Mouse (Mus musculus) kidney, postnatal 14 days (tissue): Measurements from ENCODE around the gene Limd1.
A peak's percentile ranks its signal among the peaks of the same experiment; 100 is the strongest.

Source experiments
- DNase-seq: peaks from one replicate; pipeline ENCODE4 v3.0.0; 2022; ENCODE audit warnings: mixed read lengths

Gene Limd1

DNA sequence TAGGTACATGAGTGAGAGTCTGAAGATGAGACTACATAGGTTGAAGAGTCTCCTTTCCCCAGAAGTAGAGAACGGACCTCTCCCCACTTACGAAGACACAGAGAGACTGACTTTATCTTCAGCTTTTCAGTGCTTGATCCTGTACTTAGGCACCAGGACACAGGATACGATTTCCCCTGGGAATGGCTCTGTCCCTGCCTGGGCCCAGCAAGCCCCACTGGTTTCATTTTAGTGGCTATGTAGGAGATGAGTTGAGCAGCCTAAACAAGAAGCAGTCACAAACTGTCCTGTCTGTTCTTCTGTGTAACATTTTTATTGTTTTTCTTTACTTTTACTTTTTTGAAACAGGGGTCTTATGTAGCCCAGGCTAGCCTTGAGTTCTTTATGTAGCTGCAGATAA is 6.3 kb downstream of the Limd1 start:
- no peak for DNase-seq

DNA sequence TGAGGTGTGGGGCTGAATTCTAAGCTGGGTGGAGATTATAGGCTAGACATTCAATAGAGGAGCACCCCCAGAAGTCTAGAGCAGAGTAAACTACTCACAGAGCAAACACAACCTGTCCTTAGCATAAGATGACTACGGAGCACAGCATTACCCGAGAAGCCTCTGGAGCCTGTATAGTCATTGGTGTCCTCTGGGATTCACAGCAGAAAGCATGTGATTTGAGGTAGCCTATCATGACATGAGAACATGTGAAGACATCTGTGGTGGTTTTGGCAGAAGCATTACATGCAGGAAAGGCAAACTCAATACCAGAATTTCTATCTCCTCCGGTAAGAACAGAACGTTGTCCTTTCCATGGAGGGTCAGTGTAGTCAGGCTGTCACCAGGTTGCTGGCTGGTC is 7.1 kb downstream of the Limd1 start:
- no peak for DNase-seq

DNA sequence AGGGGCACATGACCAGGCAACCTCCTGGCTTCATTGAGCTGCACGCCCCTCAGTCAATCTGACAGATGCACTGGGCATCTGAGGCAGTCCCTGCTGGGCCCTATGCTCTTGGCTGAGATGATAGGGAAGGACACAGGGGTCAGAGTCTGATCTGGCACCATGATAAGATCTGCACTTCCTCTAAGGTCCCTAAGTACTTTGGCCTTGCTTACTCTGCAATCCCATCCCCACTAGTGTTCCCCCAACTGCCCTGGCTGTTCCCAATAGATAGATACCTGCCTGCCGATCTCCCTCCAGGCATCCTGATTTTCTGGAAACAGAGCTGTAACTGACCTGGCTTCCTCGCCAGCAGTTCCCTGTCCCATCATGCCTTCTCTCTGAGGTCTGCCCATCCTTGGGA is 8.1 kb downstream of the Limd1 start:
- no peak for DNase-seq

DNA sequence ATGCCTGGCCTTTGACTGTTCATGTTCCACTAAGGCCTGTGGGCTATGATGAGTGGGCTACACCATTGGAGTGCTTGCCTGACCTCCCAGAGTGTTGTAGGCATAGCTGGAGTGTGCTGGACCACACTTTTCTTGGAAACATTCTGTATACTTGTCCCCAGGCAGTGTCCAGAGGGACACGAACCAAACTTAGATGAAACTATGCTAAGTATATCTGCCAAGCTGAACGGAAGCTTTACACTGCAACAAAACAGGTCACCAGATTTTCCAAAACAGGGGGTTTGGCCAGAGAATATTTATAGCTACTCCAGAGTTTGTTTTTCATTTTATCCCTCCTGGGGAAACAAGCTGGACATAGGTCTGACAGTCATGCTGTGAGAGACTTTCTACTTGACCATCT is 10.6 kb downstream of the Limd1 start:
- DNase-seq, result no peak

DNA sequence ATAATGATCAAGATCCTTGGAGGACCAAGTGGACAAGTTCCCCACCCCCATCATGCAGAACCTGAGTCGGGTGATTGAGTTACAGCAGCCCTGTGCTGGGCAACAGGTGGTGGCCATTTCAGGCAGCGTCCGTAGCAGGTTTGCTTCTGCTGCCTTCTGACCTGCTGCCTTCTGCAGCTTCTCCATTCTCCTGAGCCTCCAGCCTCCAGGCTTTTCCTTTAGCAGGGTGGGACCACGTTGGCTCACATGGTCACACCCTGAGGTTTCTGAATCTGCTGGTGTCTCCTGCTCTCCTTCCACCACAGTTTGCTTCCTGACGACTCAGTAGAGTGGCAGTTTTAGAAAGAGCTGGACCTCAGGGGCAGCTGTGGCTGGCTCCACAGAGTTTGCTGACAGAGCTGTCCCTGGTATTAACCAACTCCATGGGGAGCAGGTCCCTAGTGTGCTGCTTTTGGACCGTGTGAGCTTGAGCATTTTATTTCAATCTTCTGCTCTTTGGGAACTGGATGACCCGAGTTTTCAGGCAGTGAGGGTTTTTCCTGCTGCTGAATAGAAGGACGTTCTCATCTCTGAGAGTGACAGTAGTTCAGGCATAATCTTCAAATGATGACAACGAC is 11.3 kb downstream of the Limd1 start:
- no peak for DNase-seq

DNA sequence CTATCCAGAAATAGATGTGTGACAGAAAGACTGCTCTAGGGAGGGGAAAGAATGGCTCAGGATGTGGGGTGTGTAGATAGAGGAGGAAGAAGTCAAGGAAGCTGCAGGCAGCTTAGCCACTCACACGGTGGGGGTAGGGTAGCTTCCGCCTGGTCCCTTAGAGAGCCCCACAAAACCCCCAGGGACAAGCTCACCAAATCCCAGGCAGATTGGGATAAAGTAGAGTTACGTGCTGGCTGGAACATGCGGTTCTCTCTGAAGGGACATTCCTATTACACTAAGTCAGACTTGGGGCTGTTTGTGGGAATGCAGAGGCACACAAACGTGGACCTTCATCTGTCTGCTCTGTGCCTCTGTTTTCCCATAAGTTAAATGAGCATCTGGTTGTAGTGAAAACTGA is 12.4 kb downstream of the Limd1 start:
- peak; percentile 20 for DNase-seq

DNA sequence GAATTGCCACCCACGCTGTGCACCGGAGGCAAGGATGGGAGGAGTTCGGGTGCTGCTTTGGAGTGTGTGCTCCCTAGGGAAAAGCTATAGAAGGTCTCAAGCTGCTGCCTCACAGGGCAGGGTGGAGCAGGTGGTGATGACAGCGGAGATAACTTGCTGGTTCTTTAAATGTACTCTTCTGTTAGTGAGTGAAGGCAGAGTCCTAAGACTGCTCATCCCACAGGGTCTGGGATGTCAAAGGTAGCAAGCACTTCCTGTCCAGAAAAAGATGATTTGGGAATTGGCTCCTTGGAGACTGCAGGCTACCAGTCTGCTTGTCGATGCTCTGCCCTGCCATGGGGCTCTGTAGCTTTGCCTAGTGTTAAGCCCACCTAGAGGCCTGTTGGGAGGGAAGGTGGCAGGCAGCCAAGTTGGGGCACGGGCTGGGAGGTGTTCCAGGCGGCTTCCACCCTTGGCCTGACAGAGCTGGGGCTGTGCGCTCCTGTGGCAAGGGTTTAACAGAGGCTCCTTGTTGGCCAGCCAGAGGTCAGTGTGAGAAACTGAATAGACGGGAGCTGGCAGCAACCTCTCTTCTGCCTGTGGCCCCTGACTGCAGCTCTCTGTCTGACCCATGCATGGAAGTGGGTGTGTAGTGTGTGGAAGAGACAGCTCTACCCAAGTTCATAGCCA is 13.5 kb downstream of the Limd1 start:
- peak; percentile 68 for DNase-seq

DNA sequence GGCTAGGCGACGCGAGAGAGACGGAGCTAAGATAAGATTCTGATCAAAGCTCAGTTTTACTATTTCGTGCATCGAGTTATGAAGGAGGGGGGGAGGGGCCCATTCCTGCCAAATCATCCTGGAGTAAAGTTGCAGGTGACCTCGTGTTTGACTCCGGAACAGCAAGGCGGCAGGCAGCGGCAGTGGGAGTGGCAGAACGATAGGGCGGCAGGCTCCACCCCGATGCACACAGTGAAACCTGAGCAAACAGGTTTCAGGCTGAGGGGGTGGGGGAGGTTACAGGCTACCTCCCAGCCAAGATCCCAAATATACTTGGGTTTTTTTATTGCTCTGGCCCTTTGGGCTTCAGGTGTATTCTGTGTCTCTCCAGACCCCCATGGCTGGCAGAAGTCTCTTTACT is 18.2 kb downstream of the Limd1 start:
- DNase-seq, result peak; percentile 55

DNA sequence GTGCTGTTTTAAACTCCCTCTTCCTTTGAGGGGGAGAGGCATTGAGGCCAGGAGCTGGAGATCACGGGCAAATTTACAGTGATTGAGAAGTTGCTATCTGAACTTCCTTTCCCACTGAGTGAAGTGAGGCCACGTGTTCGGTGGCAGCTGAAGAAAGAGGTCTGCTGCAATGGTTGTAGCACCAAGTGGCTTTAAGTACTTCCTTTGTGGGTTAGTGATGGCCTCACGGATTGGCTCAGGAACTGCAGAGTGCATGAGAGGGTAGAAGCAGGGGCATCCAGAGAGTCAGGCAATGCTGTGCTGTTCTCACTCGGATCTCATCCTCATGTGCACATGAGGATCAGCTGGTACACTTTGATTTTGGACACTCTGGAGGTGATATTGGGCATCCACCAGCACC is 19.4 kb downstream of the Limd1 start:
- DNase-seq, result no peak

DNA sequence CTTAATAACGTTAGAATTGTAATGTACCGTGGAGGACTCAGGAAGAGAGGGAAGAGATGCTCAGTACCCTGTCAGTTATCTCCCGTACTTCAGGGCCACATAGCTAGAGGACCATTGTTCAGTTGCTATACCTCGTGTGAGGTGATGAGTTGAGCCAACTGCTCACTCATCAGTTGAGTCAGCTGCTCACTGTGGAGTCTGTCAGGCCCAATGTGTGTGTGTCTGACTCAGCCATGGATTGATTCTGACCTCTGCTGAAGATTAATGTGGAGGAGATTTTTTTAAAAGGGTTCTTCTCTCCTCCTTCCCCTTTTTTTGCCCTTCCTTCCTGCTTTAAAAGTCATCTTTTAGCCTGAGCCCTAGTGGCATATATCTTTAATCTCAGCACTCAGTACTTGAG is 22.0 kb downstream of the Limd1 start:
- no peak for DNase-seq

DNA sequence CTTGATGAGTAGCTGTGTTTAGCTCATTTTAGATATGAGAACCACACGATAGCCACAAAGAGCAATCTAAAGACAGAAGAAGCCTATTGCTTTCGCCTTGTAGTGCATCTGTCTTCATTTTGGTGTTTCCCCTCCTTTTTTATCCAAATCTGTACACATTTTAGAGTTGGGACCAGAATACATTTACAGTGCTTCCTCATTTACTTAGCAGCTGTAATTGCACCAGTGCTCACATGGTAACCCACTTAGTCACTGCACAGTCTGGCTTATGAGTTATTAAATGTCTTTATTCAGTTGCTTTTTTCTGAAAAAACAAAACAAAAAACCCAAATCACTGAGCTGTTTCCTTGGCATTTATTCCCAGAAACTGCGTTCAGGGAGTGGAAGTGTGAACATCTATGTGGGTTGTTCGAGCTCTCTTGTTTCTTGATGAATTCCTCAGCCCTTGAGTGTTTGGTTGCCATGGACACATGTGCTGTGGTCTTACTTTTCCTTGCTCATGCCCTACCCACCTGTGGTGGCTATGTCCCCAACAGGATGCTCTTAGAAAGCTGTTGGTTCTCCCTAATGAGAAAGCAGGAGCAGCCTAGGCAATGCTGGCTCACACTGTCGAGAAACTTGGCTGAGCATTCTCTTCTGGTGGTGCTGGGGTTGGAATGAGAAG is 24.8 kb downstream of the Limd1 start:
- DNase-seq, result no peak

DNA sequence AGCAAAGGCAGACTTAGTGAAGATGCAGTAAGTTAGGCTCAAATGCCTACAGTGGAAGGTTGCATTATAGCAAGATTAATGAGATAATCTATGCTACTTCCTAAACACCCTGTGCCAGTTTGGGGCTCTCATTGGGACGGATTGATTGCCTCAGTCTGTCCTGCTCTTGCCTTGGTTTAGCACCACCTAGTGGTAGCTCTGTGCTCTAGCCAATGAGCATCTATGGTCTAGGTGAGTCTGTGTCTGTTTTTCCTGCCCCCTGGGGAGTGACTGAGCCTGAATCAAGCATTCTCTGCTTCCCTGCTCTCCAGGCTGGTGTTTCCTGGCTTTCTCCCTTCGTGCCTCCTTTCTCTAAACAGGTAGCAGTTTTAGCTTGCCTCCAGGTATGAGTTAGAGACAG is 25.8 kb downstream of the Limd1 start:
- peak; percentile 76 for DNase-seq

DNA sequence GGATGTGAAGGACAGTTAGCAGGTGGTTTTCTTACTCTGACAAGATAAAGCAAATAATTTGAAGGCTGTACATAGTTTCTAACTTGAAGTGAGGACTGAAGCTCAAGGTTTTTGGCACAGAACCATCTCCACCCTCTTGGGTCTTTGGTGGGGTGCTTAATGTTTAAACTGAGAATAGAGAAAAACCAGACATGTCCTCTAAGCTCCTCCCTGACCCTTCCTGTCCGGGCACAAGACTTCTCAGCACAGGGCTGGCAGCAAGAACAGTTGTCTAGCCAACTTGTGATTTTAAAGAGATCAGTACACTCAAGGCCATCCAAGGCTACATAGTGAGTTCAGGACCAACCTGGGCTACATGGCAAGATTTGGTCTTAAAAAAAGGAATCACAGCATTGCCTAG is 27.1 kb downstream of the Limd1 start:
- peak; percentile 68 for DNase-seq

DNA sequence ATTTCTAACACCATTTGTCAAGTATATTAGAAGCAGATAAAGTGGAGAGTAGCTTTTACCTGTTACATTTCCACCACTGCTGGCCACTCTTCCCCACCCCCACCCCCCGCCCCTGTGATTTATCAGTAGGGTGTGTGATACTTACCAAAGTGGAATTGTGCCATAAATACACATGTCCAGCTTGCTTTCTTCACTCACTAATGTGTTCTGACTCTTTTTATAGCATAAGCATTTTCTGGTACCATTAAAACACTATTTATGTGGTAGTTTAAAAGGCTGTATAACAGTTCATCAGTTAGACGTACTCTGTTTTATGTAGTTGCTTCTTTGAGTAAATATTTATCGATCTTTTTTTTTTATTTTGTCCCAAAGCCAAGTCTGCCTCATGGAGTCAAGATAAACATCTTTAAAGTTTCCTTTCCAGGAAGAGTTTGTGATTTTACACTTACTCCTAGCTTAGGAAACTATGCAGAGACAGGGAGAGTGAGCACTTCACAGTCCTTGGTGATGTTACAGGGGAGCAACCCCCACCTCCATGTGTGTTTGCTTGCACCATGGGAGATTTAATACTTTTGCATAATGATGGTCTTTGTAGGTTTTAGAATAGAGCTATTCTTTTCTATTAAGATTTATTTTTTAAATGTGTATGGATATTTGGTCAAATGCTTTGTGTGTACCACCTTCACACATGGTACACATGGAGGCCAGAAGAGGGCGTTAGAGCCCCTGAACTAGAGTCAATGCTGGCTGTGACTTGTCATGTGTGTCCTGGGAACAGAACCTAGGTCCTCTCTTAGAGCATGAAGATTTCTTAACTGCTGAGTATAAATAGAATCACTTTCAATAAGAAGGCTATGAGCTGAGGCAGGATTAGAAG is 28.0 kb downstream of the Limd1 start:
- no peak for DNase-seq

DNA sequence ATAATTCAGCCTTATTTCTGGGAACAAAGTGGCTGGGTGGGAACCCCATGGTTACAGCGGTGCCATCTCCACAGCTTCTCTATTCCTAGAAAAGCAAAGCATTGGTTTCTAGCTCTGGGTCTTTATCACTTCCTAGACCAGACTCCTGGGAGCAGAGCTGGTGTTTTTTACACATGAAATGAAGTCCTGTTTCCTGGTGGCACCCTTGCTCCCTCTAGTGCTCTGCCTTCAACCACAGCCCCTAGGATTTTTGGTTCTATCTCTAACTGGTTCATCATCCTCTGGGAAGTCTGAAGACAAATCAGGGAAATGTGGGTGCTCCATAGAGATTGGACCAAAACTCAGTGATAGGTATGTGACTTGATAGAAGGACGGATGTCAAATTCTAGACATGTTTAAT is 28.9 kb downstream of the Limd1 start:
- no peak for DNase-seq

DNA sequence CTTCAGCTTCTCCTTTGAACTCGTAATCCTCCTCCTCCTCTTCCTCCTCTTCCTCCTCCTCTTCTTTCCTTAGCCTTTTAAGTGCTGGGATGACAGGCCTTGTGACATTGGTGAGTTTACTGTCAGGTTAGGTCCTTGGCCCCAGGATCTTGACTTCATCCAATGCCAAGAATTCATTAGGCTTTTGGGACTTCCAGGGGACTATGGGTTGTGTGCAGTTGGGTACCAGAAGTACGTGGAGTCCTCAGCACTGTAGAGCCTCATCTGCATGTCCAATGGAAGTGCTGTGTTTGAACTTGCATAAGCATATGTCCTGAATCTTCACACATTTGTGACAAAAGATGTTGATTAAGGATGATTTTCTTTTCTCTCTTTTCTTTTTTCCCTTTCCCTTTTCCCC is 30.5 kb downstream of the Limd1 start:
- no peak for DNase-seq

DNA sequence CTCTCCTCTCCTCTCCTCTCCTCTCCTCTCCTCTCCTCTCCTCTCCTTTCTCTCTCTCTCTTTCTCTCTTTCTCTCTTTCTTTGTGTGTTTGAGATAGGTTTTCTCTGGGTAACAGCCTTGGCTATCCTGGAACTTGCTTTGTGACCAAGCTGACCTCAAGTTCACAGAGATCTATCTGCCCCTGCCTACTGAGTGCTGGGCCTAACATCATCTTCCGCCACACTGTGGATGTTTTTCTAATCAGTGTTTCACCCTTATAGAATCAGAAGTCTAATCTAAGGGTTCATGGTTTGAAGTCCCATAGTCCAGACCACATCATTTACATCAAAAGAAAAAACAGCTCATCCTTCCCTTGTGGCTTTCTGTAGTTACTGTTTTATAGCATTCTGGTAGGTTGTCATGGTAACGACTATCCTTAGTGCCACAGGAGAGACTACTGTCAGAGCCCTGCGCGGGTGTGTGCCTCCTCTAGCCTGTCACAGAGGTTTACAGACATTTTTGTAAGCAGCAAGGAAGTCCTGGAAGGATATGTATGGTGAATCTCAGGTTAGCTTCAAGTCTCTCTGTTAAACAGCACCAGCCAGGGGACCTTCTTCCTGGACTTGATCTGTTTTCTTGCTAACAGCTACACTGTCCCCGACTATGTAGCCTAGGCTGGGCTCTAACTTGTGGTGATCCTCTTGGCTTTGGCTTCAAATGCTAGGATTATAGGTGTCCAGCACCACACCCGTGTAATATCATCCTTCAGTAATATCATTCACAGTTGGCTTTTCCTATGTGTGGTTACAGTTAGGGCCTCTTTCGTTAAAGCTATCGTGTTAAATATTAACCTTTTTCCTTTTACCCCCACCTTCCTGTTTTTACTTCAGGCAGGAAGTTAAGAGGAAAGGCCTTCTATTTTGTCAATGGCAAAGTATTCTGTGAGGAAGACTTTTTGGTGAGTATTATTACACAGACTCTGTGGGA is 31.4 kb downstream of the Limd1 start:
- DNase-seq, result no peak

DNA sequence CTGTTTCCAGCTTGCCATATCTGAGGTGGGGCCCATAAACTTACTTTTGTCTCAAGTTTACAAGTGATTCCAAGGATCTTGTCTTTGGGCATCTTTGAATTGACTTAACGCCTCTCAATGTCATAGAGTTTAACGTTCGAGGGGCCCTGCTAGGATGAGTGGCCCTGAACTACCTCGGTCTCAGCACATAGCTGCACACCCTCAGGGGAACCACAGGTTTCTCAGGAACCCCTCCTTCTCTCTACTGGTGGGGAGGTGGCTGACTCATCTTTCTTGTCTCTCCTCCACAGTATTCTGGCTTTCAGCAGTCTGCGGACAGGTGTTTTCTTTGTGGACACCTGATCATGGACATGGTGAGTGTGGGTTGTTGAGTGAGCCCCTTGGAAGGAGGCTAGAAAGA is 32.4 kb downstream of the Limd1 start:
- DNase-seq, result no peak

DNA sequence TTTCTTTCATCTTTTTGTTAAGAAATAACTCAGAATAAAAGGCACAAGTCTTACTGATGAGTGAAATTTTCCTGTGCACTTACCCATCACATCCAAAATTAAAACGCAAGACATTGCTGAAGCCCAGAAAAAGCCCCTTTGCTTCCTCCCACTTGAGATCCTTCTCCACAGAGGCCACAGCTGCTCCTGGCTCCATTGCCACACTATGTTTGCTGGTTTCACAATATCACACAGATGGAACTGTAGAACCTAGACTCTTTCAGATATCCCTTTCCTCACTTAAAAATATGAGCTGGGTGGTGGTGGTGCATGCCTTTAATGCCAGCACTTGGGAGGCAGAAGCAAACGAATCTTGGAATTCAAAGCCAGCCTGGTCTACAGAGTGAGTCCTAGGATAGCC is 34.0 kb downstream of the Limd1 start:
- no peak for DNase-seq

DNA sequence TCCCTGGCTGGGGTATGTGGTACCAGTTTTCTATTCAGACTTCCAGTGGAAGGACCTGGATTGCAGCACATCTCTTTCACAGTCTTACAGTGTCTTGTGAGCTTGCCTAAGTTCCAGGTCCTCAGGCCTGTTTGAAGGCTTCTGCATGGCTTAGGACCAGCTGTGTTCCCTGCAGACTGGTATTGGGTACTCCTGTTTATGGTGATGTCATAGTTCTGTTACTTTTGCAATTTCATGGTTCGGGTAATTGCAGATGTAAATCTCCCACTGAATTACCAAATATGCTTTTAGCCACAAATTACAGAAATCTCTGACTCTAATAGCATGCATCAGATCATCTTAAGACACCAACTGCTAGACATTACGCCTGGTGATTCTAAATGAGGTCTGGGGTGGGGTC is 36.6 kb downstream of the Limd1 start:
- DNase-seq, result no peak

DNA sequence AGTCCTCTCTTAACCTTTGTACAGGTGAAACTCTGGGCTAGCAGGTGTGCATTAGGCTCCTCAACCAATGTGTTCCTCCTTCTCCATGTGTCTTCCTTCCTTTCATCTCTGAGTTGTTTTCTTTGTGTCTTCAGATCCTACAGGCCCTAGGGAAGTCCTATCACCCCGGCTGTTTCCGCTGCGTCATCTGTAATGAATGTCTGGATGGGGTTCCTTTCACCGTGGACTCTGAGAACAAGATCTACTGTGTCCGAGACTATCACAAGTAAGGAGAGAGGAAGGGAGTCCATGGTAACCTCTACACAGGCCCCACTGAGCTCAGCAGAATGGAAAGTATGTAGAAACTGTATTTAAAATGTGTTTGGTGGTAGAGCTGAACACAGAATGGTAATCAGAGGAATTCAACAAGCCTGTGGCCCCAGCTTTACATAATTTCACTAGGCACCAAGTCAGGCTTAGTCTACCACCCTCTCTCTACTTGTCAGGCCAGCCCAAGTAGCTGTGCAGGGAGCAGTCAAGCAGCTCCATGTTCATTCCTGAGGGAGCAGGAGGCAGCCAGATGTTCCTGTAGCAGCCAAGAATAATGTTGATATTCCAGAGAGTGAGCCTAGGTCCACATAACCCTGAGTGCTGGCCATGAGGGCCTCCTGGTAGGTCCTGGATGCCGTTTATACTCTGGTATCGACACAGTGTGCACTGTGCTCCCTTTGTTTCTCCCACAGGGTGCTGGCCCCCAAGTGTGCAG is 38.3 kb downstream of the Limd1 start:
- no peak for DNase-seq
